Mouse (Mus musculus) spleen, adult 2 months (tissue): ENCODE results near the gene Sema3g.

ENCODE experiments used
- CTCF ChIP-seq: fragments of 200-500 bp; IDR thresholded peaks from 2 replicates; pipeline ENCODE4 v1.5.1; 2011; ENCODE audit warnings: mild to moderate bottlenecking, inconsistent platforms; ENCODE audit not compliant: insufficient read depth, insufficient read length, insufficient replicate concordance; ENCODE audit errors: extremely low read depth
- POLR2A ChIP-seq: fragments of 200-500 bp; IDR thresholded peaks from 2 replicates; pipeline ENCODE4 v1.6.1; 2011; ENCODE audit warnings: low read depth, low read length, inconsistent platforms

GRCm38 (mm10) chr14:31171386-31171785, 46.3 kb upstream of the Sema3g start:
- TF ChIP-seq POLR2A = no peak
- TF ChIP-seq CTCF = no peak
